Mouse (Mus musculus): ENCODE results near the gene Klf16. TPM values are rescaled to one million over a fixed set of nuclear protein-coding genes. Genes with fewer than 3 reads are reported as not detected.

The Klf16 gene
- total and polyA plus RNA-seq, 3 experiments: 14.1 to 94.0 (median 38.2) TPM

- peaks cover 7 to 22% of the 10 kb centered on the region in 2 experiments for H3K4me1 ChIP-seq (ENCODE audit: control insufficient read depth in 1 of 2, insufficient read depth in 2 of 2)
- H3K36me3 ChIP-seq (replicated peaks in 1 of 2; ENCODE audit: control insufficient read depth in 1 of 2, insufficient read depth in 1 of 2, low read length in 1 of 2): peaks cover 23 to 83% of the 10 kb centered on the region in 2 experiments
- no peaks in the 10 kb centered on the region for H3K9me3 ChIP-seq (replicated peaks; ENCODE audit: low read length)
- H3K9ac ChIP-seq (ENCODE audit: insufficient read depth, low read depth): no peak overlapping the region
- in situ Hi-C loops (cut with MboI; ENCODE audit: low pct_ligation_motif_present, low pct_unique_long_range_greater_than_20kb, low sequenced_read_pairs) (loop anchor here (5.0 kb wide), 1 partner anchor 106 kb away; no protein-coding TSS in a partner anchor), dilution Hi-C loops (cut with MboI; ENCODE audit: extremely low pct_ligation_motif_present, extremely low pct_unique_long_range_greater_than_20kb, low sequenced_read_pairs) (no loop called here)
- H3K4me3 ChIP-seq (replicated peaks in 1 of 3; ENCODE audit: low read depth in 2 of 3, low read length in 2 of 3, poor library complexity in 1 of 3): no peak overlapping the region
- H3K4me2 ChIP-seq (ENCODE audit: insufficient read depth, low read depth, poor library complexity, severe bottlenecking): no peak overlapping the region
- H3K79me2 ChIP-seq (replicated peaks; ENCODE audit: control insufficient read depth, extremely low read depth, insufficient read depth, poor library complexity, severe bottlenecking): peaks cover 39% of the 10 kb centered on the region
- no peak overlapping the region for H3K27ac ChIP-seq (ENCODE audit: insufficient read depth, low read depth)
- no peak for TF ChIP-seq GABPA (IDR thresholded peaks at IDR 0.05; ENCODE audit: insufficient replicate concordance, low read depth, low read length)
- no peak for TF ChIP-seq IRF4 (IDR thresholded peaks at IDR 0.05; ENCODE audit: low read depth, low read length)
- TF ChIP-seq MAZ (IDR thresholded peaks at IDR 0.05; ENCODE audit: low read depth, low read length): no peak
- TF ChIP-seq ZKSCAN1 (IDR thresholded peaks at IDR 0.05; ENCODE audit: borderline replicate concordance, low read depth, low read length): no peak
- TF ChIP-seq BHLHE40 (IDR thresholded peaks at IDR 0.05; ENCODE audit: low read depth, low read length): no peak
- TF ChIP-seq CTCF (conservative IDR thresholded peaks at IDR 0.05 in 1 of 2, IDR thresholded peaks at IDR 0.05 in 1 of 2; ENCODE audit: low read depth in 2 of 2, low read length in 2 of 2): no peak
- no peak for DNase-seq (ENCODE audit: extremely low read depth)
- H3K27me3 ChIP-seq (replicated peaks): no peaks in the 10 kb centered on the region
These were observed 23.5 kb downstream of the Klf16 start for GRCm38 (mm10) chr10:80553575-80553974.

DNA sequence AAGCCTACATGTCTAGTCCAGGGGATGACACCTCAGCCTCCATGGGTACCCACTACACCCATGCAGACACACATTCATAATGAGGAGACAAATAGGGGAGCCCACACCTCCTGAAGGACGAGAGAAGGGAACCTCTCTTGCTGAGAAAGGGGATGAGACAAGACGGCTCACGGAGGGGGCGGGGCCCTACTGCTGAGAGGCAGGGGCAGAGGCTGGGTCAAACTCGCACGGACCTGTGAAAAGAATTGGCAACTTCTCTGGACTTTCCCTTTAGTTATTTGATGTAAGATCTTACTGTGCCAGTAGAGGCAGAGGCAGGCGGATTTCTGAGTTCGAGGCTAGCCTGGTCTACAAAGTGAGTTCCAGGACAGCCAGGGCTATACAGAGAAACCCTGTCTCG, 24.8 kb downstream of the Klf16 start:
- in situ Hi-C loops (cut with MboI; ENCODE audit: low pct_ligation_motif_present, low pct_unique_long_range_greater_than_20kb, low sequenced_read_pairs): loop anchor here (5.0 kb wide), 1 partner anchor 105 kb away; no protein-coding TSS in a partner anchor
- no peaks in the 10 kb centered on the region for H3K27me3 ChIP-seq (replicated peaks)
- peaks cover 0 to 10% of the 10 kb centered on the region in 2 experiments; a peak in 3 of 4 replicates for H3K4me1 ChIP-seq (ENCODE audit: control insufficient read depth in 1 of 2, insufficient read depth in 2 of 2)
- no peak overlapping the region for H3K4me2 ChIP-seq (ENCODE audit: insufficient read depth, low read depth, poor library complexity, severe bottlenecking)
- H3K9me3 ChIP-seq (replicated peaks; ENCODE audit: low read length): no peaks in the 10 kb centered on the region
- TF ChIP-seq CTCF (conservative IDR thresholded peaks at IDR 0.05 in 1 of 2, IDR thresholded peaks at IDR 0.05 in 1 of 2; ENCODE audit: low read depth in 2 of 2, low read length in 2 of 2): no peak
- TF ChIP-seq CHD2 (IDR thresholded peaks at IDR 0.05; ENCODE audit: low read length): no peak
- TF ChIP-seq JUND (conservative IDR thresholded peaks at IDR 0.05; ENCODE audit: low read depth, low read length): no peak
- TF ChIP-seq POLR2AphosphoS2 (IDR thresholded peaks at IDR 0.05; ENCODE audit: low read depth, low read length): no peak
- no peak for TF ChIP-seq GABPA (IDR thresholded peaks at IDR 0.05; ENCODE audit: insufficient replicate concordance, low read depth, low read length)
- no peak for TF ChIP-seq USF1 (IDR thresholded peaks at IDR 0.05; ENCODE audit: low read depth, low read length)
- TF ChIP-seq UBTF (IDR thresholded peaks at IDR 0.05; ENCODE audit: low read depth, low read length): no peak
- no peak for TF ChIP-seq RCOR1 (conservative IDR thresholded peaks at IDR 0.05; ENCODE audit: low read depth, low read length)
- TF ChIP-seq ZMIZ1 (IDR thresholded peaks at IDR 0.05; ENCODE audit: low read depth, low read length): no peak
- no peak for TF ChIP-seq MEF2A (IDR thresholded peaks at IDR 0.05; ENCODE audit: borderline replicate concordance, low read depth, low read length)
- TF ChIP-seq NRF1 (IDR thresholded peaks at IDR 0.05; ENCODE audit: low read depth, low read length): no peak
- no peak for TF ChIP-seq HCFC1 (IDR thresholded peaks at IDR 0.05; ENCODE audit: low read depth, low read length)
- no peak for TF ChIP-seq CHD1 (IDR thresholded peaks at IDR 0.05; ENCODE audit: low read depth, low read length)
- TF ChIP-seq ZC3H11A (IDR thresholded peaks at IDR 0.05; ENCODE audit: low read depth, low read length): no peak
- no peak overlapping the region for H3K4me3 ChIP-seq (replicated peaks in 1 of 3; ENCODE audit: low read depth in 2 of 3, low read length in 2 of 3, poor library complexity in 1 of 3)
- peaks cover 34 to 83% of the 10 kb centered on the region in 2 experiments for H3K36me3 ChIP-seq (replicated peaks in 1 of 2; ENCODE audit: control insufficient read depth in 1 of 2, insufficient read depth in 1 of 2, low read length in 1 of 2)
- DNase-seq (ENCODE audit: extremely low read depth): no peak
- peaks cover 27% of the 10 kb centered on the region for H3K79me2 ChIP-seq (replicated peaks; ENCODE audit: control insufficient read depth, extremely low read depth, insufficient read depth, poor library complexity, severe bottlenecking)
- dilution Hi-C loops (cut with MboI; ENCODE audit: extremely low pct_ligation_motif_present, extremely low pct_unique_long_range_greater_than_20kb, low sequenced_read_pairs): no loop called here
- no peak overlapping the region for H3K27ac ChIP-seq (ENCODE audit: insufficient read depth, low read depth)
- H3K9ac ChIP-seq (ENCODE audit: insufficient read depth, low read depth): no peak overlapping the region
